Mouse (Mus musculus): Measurements from ENCODE around the gene Son. TPM values are rescaled to one million over a fixed set of nuclear protein-coding genes. Genes with fewer than 3 reads are reported as not detected.

Son gene
- polyA plus RNA-seq, 1 experiment from 2014 or later = 100.0 TPM

GRCm38 (mm10) chr16:91695108-91695755, 47.9 kb downstream of the Son start:
- 15% methylated on average over 8 of the region's 8 CpGs for WGBS
- Histone ChIP-seq H3K4me1 (ENCODE audit: insufficient read depth, low read length) (peaks cover 9% of the 10 kb centered on the region), H3K27me3 (ENCODE audit: insufficient read depth, low read length) (no peaks in the 10 kb centered on the region), H3K36me3 (ENCODE audit: insufficient read depth, low read length) (peaks cover 15% of the 10 kb centered on the region), H3K9me3 (ENCODE audit: low read length) (0 out of 2 replicates have a peak, but pooled peaks cover 3% of the 10 kb centered on the region), H3K4me2 (replicated peaks; ENCODE audit: low read depth, low read length) (0 out of 2 replicates have a peak overlapping the region, but pooled peaks have one; percentile 7), H3K4me3 (ENCODE audit: low read length) (no peak overlapping the region), H3K9ac (replicated peaks; ENCODE audit: low read length) (no peak overlapping the region; the same call in 1 of the 2 replicates), H3K27ac (ENCODE audit: low read length) (peak overlapping the region; percentile 58; the same call in 1 of the 2 replicates)
- peak; percentile 68; the same call in 1 of the 2 replicates for ATAC-seq (ENCODE audit: low FRiP score, low TSS enrichment)

DNA sequence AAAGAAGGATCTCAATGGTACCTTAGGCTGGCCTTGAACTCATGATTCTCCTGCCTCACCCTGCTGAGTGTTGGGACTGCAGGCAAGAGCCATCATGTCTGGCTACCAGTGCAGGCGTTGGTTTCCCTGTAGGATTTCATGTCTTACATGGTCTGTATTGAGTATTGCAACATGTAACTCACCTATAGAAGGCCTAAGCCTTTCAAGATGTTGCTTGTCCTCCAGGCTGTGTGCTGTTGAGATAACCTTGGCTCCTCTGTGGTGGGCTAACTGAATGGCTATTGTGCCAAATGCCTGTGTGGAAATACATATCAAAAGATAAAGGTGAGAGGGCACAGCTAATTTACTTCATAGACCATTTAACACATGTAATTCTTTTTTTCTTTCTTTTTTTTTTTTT, 51.7 kb downstream of the Son start:
- 87% methylated on average over 1 of the region's 1 CpGs for WGBS
- Histone ChIP-seq H3K4me3 (ENCODE audit: low read length) (no peak overlapping the region), H3K27ac (ENCODE audit: low read length) (no peak overlapping the region), H3K4me2 (replicated peaks; ENCODE audit: low read depth, low read length) (no peak overlapping the region), H3K36me3 (ENCODE audit: insufficient read depth, low read length) (peaks cover 20% of the 10 kb centered on the region), H3K4me1 (ENCODE audit: insufficient read depth, low read length) (peaks cover 26% of the 10 kb centered on the region), H3K9me3 (ENCODE audit: low read length) (0 out of 2 replicates have a peak, but pooled peaks cover 3% of the 10 kb centered on the region), H3K27me3 (ENCODE audit: insufficient read depth, low read length) (no peaks in the 10 kb centered on the region), H3K9ac (replicated peaks; ENCODE audit: low read length) (no peak overlapping the region)
- ATAC-seq (ENCODE audit: low FRiP score, low TSS enrichment) = no peak

GRCm38 (mm10) chr16:91701908-91702307, 54.6 kb downstream of the Son start:
- Histone ChIP-seq H3K36me3 (ENCODE audit: insufficient read depth, low read length) (peaks cover 33% of the 10 kb centered on the region), H3K27ac (ENCODE audit: low read length) (peak overlapping the region; percentile 64; the same call in 1 of the 2 replicates), H3K9ac (replicated peaks; ENCODE audit: low read length) (no peak overlapping the region), H3K27me3 (ENCODE audit: insufficient read depth, low read length) (no peaks in the 10 kb centered on the region), H3K9me3 (ENCODE audit: low read length) (0 out of 2 replicates have a peak, but pooled peaks cover 3% of the 10 kb centered on the region), H3K4me1 (ENCODE audit: insufficient read depth, low read length) (peaks cover 16% of the 10 kb centered on the region), H3K4me2 (replicated peaks; ENCODE audit: low read depth, low read length) (no peak overlapping the region; the same call in 1 of the 2 replicates), H3K4me3 (ENCODE audit: low read length) (no peak overlapping the region)
- ATAC-seq (ENCODE audit: low FRiP score, low TSS enrichment) = peak; percentile 73
- WGBS = 25% methylated on average over 13 of the region's 13 CpGs

GRCm38 (mm10) chr16:91702771-91703188, 55.5 kb downstream of the Son start:
- Histone ChIP-seq H3K27ac (ENCODE audit: low read length) (0 out of 2 replicates have a peak overlapping the region, but pooled peaks have one; percentile 24), H3K9ac (replicated peaks; ENCODE audit: low read length) (no peak overlapping the region), H3K4me2 (replicated peaks; ENCODE audit: low read depth, low read length) (no peak overlapping the region), H3K27me3 (ENCODE audit: insufficient read depth, low read length) (no peaks in the 10 kb centered on the region), H3K9me3 (ENCODE audit: low read length) (0 out of 2 replicates have a peak, but pooled peaks cover 3% of the 10 kb centered on the region), H3K4me3 (ENCODE audit: low read length) (no peak overlapping the region), H3K36me3 (ENCODE audit: insufficient read depth, low read length) (peaks cover 34% of the 10 kb centered on the region), H3K4me1 (ENCODE audit: insufficient read depth, low read length) (peaks cover 16% of the 10 kb centered on the region)
- ATAC-seq (ENCODE audit: low FRiP score, low TSS enrichment) = peak; percentile 62; the same call in 1 of the 2 replicates
- 22% methylated on average over 3 of the region's 3 CpGs for WGBS

DNA sequence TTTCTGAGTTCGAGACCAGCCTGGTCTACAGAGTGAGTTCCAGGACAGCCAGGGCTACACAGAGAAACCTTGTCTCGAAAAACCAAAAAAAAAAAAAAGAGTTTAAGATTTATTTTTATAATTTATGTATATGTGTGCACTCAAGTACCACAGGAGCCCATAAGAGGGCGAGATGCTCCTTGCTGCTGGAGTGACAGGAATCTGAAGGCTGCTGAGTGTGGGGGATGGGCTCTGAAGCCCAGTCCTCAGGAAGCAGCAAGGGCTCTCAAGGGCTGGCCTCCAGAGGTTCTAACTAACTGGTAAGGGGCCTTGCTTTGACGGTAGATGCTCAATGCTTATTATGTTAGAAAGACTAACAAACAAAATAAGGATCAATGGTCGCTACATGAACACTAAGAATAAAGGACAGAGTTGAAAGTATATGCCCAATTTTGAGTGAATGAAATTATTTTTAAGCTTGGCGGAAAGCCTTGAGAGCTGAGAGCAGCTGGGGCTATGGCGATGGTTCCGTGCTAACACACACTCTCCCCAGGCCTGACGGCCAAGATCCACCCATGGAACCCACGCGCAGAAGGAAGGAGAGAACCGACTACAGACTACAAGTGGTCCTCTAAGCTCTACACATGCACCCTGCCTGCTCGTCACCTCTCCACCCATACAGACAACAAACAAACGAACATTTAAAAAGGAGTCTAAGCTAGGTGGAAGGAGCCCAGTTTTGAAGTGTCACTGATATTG, 57.5 kb downstream of the Son start:
- H3K4me3 ChIP-seq (ENCODE audit: low read length) = no peak overlapping the region
- no peaks in the 10 kb centered on the region for H3K27me3 ChIP-seq (ENCODE audit: insufficient read depth, low read length)
- no peak overlapping the region for H3K9ac ChIP-seq (replicated peaks; ENCODE audit: low read length)
- peaks cover 16% of the 10 kb centered on the region for H3K4me1 ChIP-seq (ENCODE audit: insufficient read depth, low read length)
- H3K27ac ChIP-seq (ENCODE audit: low read length) = no peak overlapping the region
- 87% methylated on average over 14 of the region's 14 CpGs for WGBS
- no peak overlapping the region for H3K4me2 ChIP-seq (replicated peaks; ENCODE audit: low read depth, low read length)
- ATAC-seq (ENCODE audit: low FRiP score, low TSS enrichment) = no peak
- peaks cover 33% of the 10 kb centered on the region for H3K36me3 ChIP-seq (ENCODE audit: insufficient read depth, low read length)
- no peaks in the 10 kb centered on the region for H3K9me3 ChIP-seq (ENCODE audit: low read length)

DNA sequence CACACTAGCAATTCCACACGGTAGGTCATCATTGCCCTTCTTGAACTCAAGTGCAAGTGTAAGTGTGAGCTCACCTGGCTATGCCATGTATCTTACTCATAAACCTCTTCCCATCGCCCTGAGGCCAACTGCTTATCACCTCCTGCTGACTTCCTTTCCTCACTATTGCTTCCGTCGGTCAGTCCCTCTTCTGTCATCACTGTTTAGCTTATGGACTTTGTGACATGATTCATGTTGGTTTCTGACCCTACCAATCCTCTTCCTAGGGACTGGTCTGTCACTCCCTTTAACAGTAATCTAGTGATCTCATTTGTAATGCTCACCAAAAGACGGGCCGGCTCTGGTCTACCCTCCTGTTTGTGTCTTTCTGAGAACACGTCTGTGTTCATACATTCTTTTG, 62.9 kb downstream of the Son start:
- no peaks in the 10 kb centered on the region for H3K9me3 ChIP-seq (ENCODE audit: low read length)
- H3K4me3 ChIP-seq (ENCODE audit: low read length) = no peak overlapping the region
- H3K27me3 ChIP-seq (ENCODE audit: insufficient read depth, low read length) = no peaks in the 10 kb centered on the region
- no peak overlapping the region for H3K9ac ChIP-seq (replicated peaks; ENCODE audit: low read length)
- H3K36me3 ChIP-seq (ENCODE audit: insufficient read depth, low read length) = peaks cover 44% of the 10 kb centered on the region
- ATAC-seq (ENCODE audit: low FRiP score, low TSS enrichment) = no peak
- H3K4me1 ChIP-seq (ENCODE audit: insufficient read depth, low read length) = no peaks in the 10 kb centered on the region
- WGBS = 82% methylated on average over 7 of the region's 7 CpGs
- no peak overlapping the region for H3K4me2 ChIP-seq (replicated peaks; ENCODE audit: low read depth, low read length)
- H3K27ac ChIP-seq (ENCODE audit: low read length) = no peak overlapping the region

DNA sequence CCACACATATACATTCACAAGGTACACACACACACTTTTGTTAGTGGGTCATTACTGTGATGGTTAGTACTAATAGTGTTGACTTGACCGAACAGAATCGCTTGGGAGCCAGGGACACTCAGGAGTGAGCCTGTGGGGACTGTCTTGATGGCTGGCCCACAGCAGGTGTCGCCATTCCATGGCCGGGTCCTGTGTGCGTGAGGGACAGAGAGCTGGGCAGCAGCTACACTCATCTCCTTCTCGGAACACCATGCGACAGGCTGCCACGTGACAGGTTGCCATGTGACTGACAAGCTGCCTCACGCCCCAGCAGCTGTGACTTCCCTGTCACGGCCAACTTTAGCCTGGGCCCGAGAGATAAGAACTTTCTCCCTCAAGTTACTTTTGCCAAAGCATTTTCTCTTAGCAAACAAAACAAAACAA, 69.6 kb downstream of the Son start:
- Histone ChIP-seq H3K36me3 (ENCODE audit: insufficient read depth, low read length) (peaks cover 37% of the 10 kb centered on the region), H3K9ac (replicated peaks; ENCODE audit: low read length) (no peak overlapping the region), H3K27me3 (ENCODE audit: insufficient read depth, low read length) (no peaks in the 10 kb centered on the region), H3K27ac (ENCODE audit: low read length) (no peak overlapping the region), H3K4me2 (replicated peaks; ENCODE audit: low read depth, low read length) (no peak overlapping the region), H3K4me1 (ENCODE audit: insufficient read depth, low read length) (no peaks in the 10 kb centered on the region), H3K4me3 (ENCODE audit: low read length) (no peak overlapping the region), H3K9me3 (ENCODE audit: low read length) (no peaks in the 10 kb centered on the region)
- ATAC-seq (ENCODE audit: low FRiP score, low TSS enrichment) = no peak
- 89% methylated on average over 11 of the region's 11 CpGs for WGBS

GRCm38 (mm10) chr16:91717399-91717798, 70.1 kb downstream of the Son start:
- ATAC-seq (ENCODE audit: low FRiP score, low TSS enrichment) = no peak
- H3K4me1 ChIP-seq (ENCODE audit: insufficient read depth, low read length) = no peaks in the 10 kb centered on the region
- H3K4me3 ChIP-seq (ENCODE audit: low read length) = no peak overlapping the region
- peaks cover 34% of the 10 kb centered on the region for H3K36me3 ChIP-seq (ENCODE audit: insufficient read depth, low read length)
- H3K4me2 ChIP-seq (replicated peaks; ENCODE audit: low read depth, low read length) = no peak overlapping the region
- no peak overlapping the region for H3K27ac ChIP-seq (ENCODE audit: low read length)
- H3K9me3 ChIP-seq (ENCODE audit: low read length) = no peaks in the 10 kb centered on the region
- H3K27me3 ChIP-seq (ENCODE audit: insufficient read depth, low read length) = no peaks in the 10 kb centered on the region
- WGBS = 85% methylated on average over 4 of the region's 4 CpGs
- H3K9ac ChIP-seq (replicated peaks; ENCODE audit: low read length) = no peak overlapping the region

DNA sequence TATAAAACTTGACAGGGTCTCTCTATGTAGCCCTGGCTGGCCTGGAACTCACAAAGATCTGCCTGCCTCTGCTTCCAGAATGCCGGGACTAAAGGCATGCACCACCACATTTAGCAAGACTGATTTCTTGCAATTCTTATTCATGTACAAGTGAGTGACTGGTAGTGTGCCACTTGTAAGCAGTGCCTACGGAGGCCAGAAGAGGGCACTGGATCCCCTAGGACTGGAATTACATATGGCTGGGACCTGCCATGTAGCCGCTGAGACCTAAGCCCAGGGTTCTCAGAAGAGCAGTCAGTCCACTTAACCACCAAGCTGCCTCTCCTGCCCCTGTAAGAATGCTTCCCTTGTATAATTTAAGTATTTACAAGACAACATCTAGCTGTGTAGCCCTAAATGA, 76.9 kb downstream of the Son start:
- 58% methylated on average over 3 of the region's 3 CpGs for whole genome bisulfite sequencing

DNA sequence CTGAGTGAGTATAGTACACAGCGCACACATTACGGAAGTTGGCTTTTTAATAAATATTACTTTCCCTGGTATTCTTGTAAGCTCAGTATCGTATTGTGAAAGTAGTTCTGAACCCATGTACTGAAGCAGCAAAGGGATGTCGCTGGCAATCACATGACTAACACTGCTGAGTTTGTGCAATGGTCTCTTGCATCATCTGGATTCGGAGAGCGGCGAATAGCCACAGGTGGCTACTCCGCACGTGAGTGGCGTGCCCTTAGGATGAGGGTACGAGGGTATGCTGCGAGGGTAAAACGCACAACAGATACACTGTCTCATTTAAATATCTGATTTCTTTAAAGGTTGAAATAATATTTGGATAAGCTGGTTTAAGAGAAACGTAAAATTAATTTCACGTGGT, 80.1 kb downstream of the Son start:
- H3K4me1 ChIP-seq (ENCODE audit: insufficient read depth, low read length) = peaks cover 23% of the 10 kb centered on the region
- no peaks in the 10 kb centered on the region for H3K36me3 ChIP-seq (ENCODE audit: insufficient read depth, low read length)
- no peak overlapping the region for H3K27ac ChIP-seq (ENCODE audit: low read length)
- H3K9ac ChIP-seq (replicated peaks; ENCODE audit: low read length) = peak overlapping the region; percentile 75
- peak overlapping the region; percentile 73 for H3K4me3 ChIP-seq (ENCODE audit: low read length)
- H3K9me3 ChIP-seq (ENCODE audit: low read length) = no peaks in the 10 kb centered on the region
- no peaks in the 10 kb centered on the region for H3K27me3 ChIP-seq (ENCODE audit: insufficient read depth, low read length)
- no peak for ATAC-seq (ENCODE audit: low FRiP score, low TSS enrichment)
- WGBS = 79% methylated on average over 15 of the region's 15 CpGs
- H3K4me2 ChIP-seq (replicated peaks; ENCODE audit: low read depth, low read length) = peak overlapping the region; percentile 64

More for the DNA sequence above, 76.9 kb downstream of the Son start:
- ATAC-seq (ENCODE audit: low FRiP score, low TSS enrichment) = no peak
- Histone ChIP-seq H3K9ac (replicated peaks; ENCODE audit: low read length) (no peak overlapping the region), H3K27me3 (ENCODE audit: insufficient read depth, low read length) (no peaks in the 10 kb centered on the region), H3K27ac (ENCODE audit: low read length) (no peak overlapping the region), H3K4me1 (ENCODE audit: insufficient read depth, low read length) (peaks cover 19% of the 10 kb centered on the region), H3K9me3 (ENCODE audit: low read length) (no peaks in the 10 kb centered on the region), H3K4me2 (replicated peaks; ENCODE audit: low read depth, low read length) (no peak overlapping the region), H3K36me3 (ENCODE audit: insufficient read depth, low read length) (0 out of 2 replicates have a peak, but pooled peaks cover 9% of the 10 kb centered on the region), H3K4me3 (ENCODE audit: low read length) (no peak overlapping the region)

All from kidney, embryonic 16.5 days (tissue).